Mouse (Mus musculus): ENCODE data around the gene Slc4a10. TPM values are rescaled to one million over a fixed set of nuclear protein-coding genes. Genes with fewer than 3 reads are reported as not detected.

Slc4a10 gene
- polyA plus RNA-seq, 1 experiment = 0.02 TPM

- H3K27me3 ChIP-seq (replicated peaks; ENCODE audit: control insufficient read depth, insufficient read depth, low read length) = no peaks in the 10 kb centered on the region
- H3K4me3 ChIP-seq (ENCODE audit: insufficient read depth, low read depth, low read length) = no peak overlapping the region
- no peak for TF ChIP-seq CTCF (conservative IDR thresholded peaks at IDR 0.05; ENCODE audit: insufficient read depth, insufficient read length, low read depth, low read length)
- TF ChIP-seq POLR2A (IDR thresholded peaks at IDR 0.05; ENCODE audit: low read depth, low read length) = no peak
- H3K27ac ChIP-seq (ENCODE audit: insufficient read depth, low read depth, low read length) = no peak overlapping the region
- no peak for DNase-seq
- no peaks in the 10 kb centered on the region for H3K4me1 ChIP-seq (ENCODE audit: control insufficient read depth, insufficient read depth, low read length)
- H3K36me3 ChIP-seq (ENCODE audit: control insufficient read depth, insufficient read depth, low read length) = no peaks in the 10 kb centered on the region
- WGBS = 94% methylated on average over 9 of the region's 9 CpGs
These were observed 222.2 kb downstream of the Slc4a10 start for GRCm38 (mm10) chr2:62268467-62268866.

GRCm38 (mm10) chr2:62271840-62272239 is 225.6 kb downstream of the Slc4a10 start:
- Histone ChIP-seq H3K4me1 (ENCODE audit: control insufficient read depth, insufficient read depth, low read length) (no peaks in the 10 kb centered on the region), H3K4me3 (ENCODE audit: insufficient read depth, low read depth, low read length) (no peak overlapping the region), H3K36me3 (ENCODE audit: control insufficient read depth, insufficient read depth, low read length) (no peaks in the 10 kb centered on the region), H3K27ac (ENCODE audit: insufficient read depth, low read depth, low read length) (no peak overlapping the region), H3K27me3 (replicated peaks; ENCODE audit: control insufficient read depth, insufficient read depth, low read length) (no peaks in the 10 kb centered on the region)
- DNase-seq = no peak
- WGBS = 23% methylated on average over 4 of the region's 4 CpGs
- TF ChIP-seq POLR2A (IDR thresholded peaks at IDR 0.05; ENCODE audit: low read depth, low read length) (no peak), CTCF (conservative IDR thresholded peaks at IDR 0.05; ENCODE audit: insufficient read depth, insufficient read length, low read depth, low read length) (no peak)

DNA sequence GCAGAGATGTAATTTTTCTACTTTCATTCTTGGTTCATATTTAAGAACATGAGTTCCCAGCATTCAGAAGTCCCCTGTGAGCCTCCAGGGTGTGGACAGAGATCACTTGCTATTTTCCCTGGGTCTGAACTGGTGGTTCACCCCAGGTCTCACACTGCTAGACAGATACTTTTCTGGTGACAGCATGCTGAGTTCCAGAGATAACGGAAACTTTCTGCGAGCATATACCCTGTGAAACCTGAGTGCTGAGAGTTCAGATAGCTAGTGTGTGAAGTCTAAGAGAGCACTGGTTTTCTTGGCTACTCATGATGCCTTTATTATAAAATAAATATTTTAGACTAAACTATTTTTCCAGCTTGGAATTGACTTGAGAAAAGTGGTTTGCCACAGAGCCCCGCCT is 232.5 kb downstream of the Slc4a10 start:
- no peak overlapping the region for H3K27ac ChIP-seq (ENCODE audit: insufficient read depth, low read depth, low read length)
- 76% methylated on average over 3 of the region's 3 CpGs for WGBS

DNA sequence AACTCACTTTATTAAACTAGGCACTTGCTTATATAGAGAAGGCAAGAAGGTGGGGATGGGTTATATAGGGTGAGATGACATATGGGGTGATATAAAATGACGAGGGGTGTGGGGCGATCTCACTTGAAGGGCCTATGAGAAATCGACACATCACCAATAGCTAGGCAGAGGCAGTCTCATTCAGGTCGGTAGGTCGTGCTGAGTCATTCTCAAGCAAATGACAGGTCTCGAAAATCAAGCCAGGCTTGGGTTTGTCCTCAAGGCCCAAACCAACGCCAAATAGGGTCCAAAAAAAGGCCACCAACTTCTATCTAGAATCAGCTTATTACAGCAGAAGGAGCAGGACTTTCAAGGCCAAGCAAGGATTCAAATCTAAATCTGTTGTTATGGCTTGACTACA is 233.5 kb downstream of the Slc4a10 start:
- no peak for DNase-seq
- no peak overlapping the region for H3K27ac ChIP-seq (ENCODE audit: insufficient read depth, low read depth, low read length)
- H3K36me3 ChIP-seq (ENCODE audit: control insufficient read depth, insufficient read depth, low read length) = no peaks in the 10 kb centered on the region
- TF ChIP-seq POLR2A (IDR thresholded peaks at IDR 0.05; ENCODE audit: low read depth, low read length) (no peak), CTCF (conservative IDR thresholded peaks at IDR 0.05; ENCODE audit: insufficient read depth, insufficient read length, low read depth, low read length) (no peak)
- no peak overlapping the region for H3K4me3 ChIP-seq (ENCODE audit: insufficient read depth, low read depth, low read length)
- H3K27me3 ChIP-seq (replicated peaks; ENCODE audit: control insufficient read depth, insufficient read depth, low read length) = no peaks in the 10 kb centered on the region
- WGBS = 86% methylated on average over 7 of the region's 7 CpGs
- no peaks in the 10 kb centered on the region for H3K4me1 ChIP-seq (ENCODE audit: control insufficient read depth, insufficient read depth, low read length)

More for the DNA sequence above, 232.5 kb downstream of the Slc4a10 start:
- H3K4me1 ChIP-seq (ENCODE audit: control insufficient read depth, insufficient read depth, low read length) = no peaks in the 10 kb centered on the region
- H3K4me3 ChIP-seq (ENCODE audit: insufficient read depth, low read depth, low read length) = no peak overlapping the region
- H3K36me3 ChIP-seq (ENCODE audit: control insufficient read depth, insufficient read depth, low read length) = no peaks in the 10 kb centered on the region
- H3K27me3 ChIP-seq (replicated peaks; ENCODE audit: control insufficient read depth, insufficient read depth, low read length) = no peaks in the 10 kb centered on the region
- no peak for DNase-seq
- TF ChIP-seq CTCF (conservative IDR thresholded peaks at IDR 0.05; ENCODE audit: insufficient read depth, insufficient read length, low read depth, low read length) = no peak
- TF ChIP-seq POLR2A (IDR thresholded peaks at IDR 0.05; ENCODE audit: low read depth, low read length) = no peak

- WGBS = 80% methylated on average over 2 of the region's 2 CpGs
- no peaks in the 10 kb centered on the region for H3K4me1 ChIP-seq (ENCODE audit: control insufficient read depth, insufficient read depth, low read length)
- DNase-seq = no peak
- H3K36me3 ChIP-seq (ENCODE audit: control insufficient read depth, insufficient read depth, low read length) = no peaks in the 10 kb centered on the region
- H3K4me3 ChIP-seq (ENCODE audit: insufficient read depth, low read depth, low read length) = no peak overlapping the region
- no peak overlapping the region for H3K27ac ChIP-seq (ENCODE audit: insufficient read depth, low read depth, low read length)
- no peaks in the 10 kb centered on the region for H3K27me3 ChIP-seq (replicated peaks; ENCODE audit: control insufficient read depth, insufficient read depth, low read length)
- TF ChIP-seq CTCF (conservative IDR thresholded peaks at IDR 0.05; ENCODE audit: insufficient read depth, insufficient read length, low read depth, low read length) (no peak), POLR2A (IDR thresholded peaks at IDR 0.05; ENCODE audit: low read depth, low read length) (no peak)
These were observed 238.8 kb downstream of the Slc4a10 start for GRCm38 (mm10) chr2:62285026-62285425.

- H3K27ac ChIP-seq (ENCODE audit: insufficient read depth, low read depth, low read length) = no peak overlapping the region
- WGBS = under 1% methylated on average over 2 of the region's 2 CpGs
These were observed 239.6 kb downstream of the Slc4a10 start for GRCm38 (mm10) chr2:62285847-62286246.

GRCm38 (mm10) chr2:62287532-62287931 is 241.3 kb downstream of the Slc4a10 start:
- H3K4me1 ChIP-seq (ENCODE audit: control insufficient read depth, insufficient read depth, low read length) = no peaks in the 10 kb centered on the region
- H3K27ac ChIP-seq (ENCODE audit: insufficient read depth, low read depth, low read length) = no peak overlapping the region
- no peaks in the 10 kb centered on the region for H3K27me3 ChIP-seq (replicated peaks; ENCODE audit: control insufficient read depth, insufficient read depth, low read length)
- WGBS = 73% methylated on average over 4 of the region's 4 CpGs
- TF ChIP-seq CTCF (conservative IDR thresholded peaks at IDR 0.05; ENCODE audit: insufficient read depth, insufficient read length, low read depth, low read length) = no peak
- no peak for TF ChIP-seq POLR2A (IDR thresholded peaks at IDR 0.05; ENCODE audit: low read depth, low read length)
- H3K36me3 ChIP-seq (ENCODE audit: control insufficient read depth, insufficient read depth, low read length) = no peaks in the 10 kb centered on the region
- DNase-seq = no peak
- no peak overlapping the region for H3K4me3 ChIP-seq (ENCODE audit: insufficient read depth, low read depth, low read length)

More at GRCm38 (mm10) chr2:62285847-62286246, 239.6 kb downstream of the Slc4a10 start:
- Histone ChIP-seq H3K36me3 (ENCODE audit: control insufficient read depth, insufficient read depth, low read length) (no peaks in the 10 kb centered on the region), H3K4me3 (ENCODE audit: insufficient read depth, low read depth, low read length) (no peak overlapping the region), H3K27me3 (replicated peaks; ENCODE audit: control insufficient read depth, insufficient read depth, low read length) (no peaks in the 10 kb centered on the region), H3K4me1 (ENCODE audit: control insufficient read depth, insufficient read depth, low read length) (no peaks in the 10 kb centered on the region)
- TF ChIP-seq POLR2A (IDR thresholded peaks at IDR 0.05; ENCODE audit: low read depth, low read length) (no peak), CTCF (conservative IDR thresholded peaks at IDR 0.05; ENCODE audit: insufficient read depth, insufficient read length, low read depth, low read length) (no peak)
- no peak for DNase-seq

Data from kidney, adult 2 months (tissue).